Mouse (Mus musculus): ENCODE measurements around the gene Cdk16. TPM values are rescaled to one million over a fixed set of nuclear protein-coding genes. Genes with fewer than 3 reads are reported as not detected.

Cdk16 gene
- 74.2 and 79.8 TPM in 2 replicates for polyA plus RNA-seq (2014; fragmentation: Nextera tagmentation; extraction: Ambion mirVana)

- Histone ChIP-seq H3K4me3 (ENCODE audit: low read depth, low read length) (peak within 1 kb of the TSS; percentile 58), H3K9ac (replicated peaks; ENCODE audit: low read depth, low read length) (peak within 1 kb of the TSS; percentile 78), H3K4me1 (ENCODE audit: control insufficient read depth, insufficient read depth, low read length) (no peaks in the 10 kb centered on the region; the same call in 1 of the 2 replicates), H3K36me3 (ENCODE audit: control insufficient read depth, insufficient read depth, low read length) (peaks cover 3% of the 10 kb centered on the region; the same call in 1 of the 2 replicates), H3K9me3 (ENCODE audit: control insufficient read depth, low read depth, low read length) (no peaks in the 10 kb centered on the region), H3K4me2 (replicated peaks; ENCODE audit: low read depth, low read length) (peak within 1 kb of the TSS; percentile 55), H3K27me3 (ENCODE audit: control insufficient read depth, insufficient read depth, low read length) (no peaks in the 10 kb centered on the region), H3K27ac (ENCODE audit: low read length) (peak within 1 kb of the TSS; percentile 95)
- ATAC-seq (ENCODE audit: insufficient number of reproducible peaks, insufficient read depth, low FRiP score, low read depth) = peak; percentile 94
- WGBS = 18% methylated on average over 16 of the region's 16 CpGs
Measured at GRCm38 (mm10) chrX:20687519-20688067, at the start of gene Cdk16. Gene Cdk16, plus strand, starts transcription at chrX:20687954.

GRCm38 (mm10) chrX:20638141-20638540 lies 49.6 kb upstream of the Cdk16 start:
- no peak for ATAC-seq (ENCODE audit: insufficient number of reproducible peaks, insufficient read depth, low FRiP score, low read depth)
- Histone ChIP-seq H3K4me2 (replicated peaks; ENCODE audit: low read depth, low read length) (no peak overlapping the region), H3K4me3 (ENCODE audit: low read depth, low read length) (no peak overlapping the region), H3K9ac (replicated peaks; ENCODE audit: low read depth, low read length) (no peak overlapping the region), H3K36me3 (ENCODE audit: control insufficient read depth, insufficient read depth, low read length) (peaks cover 19% of the 10 kb centered on the region; the same call in 1 of the 2 replicates), H3K4me1 (ENCODE audit: control insufficient read depth, insufficient read depth, low read length) (no peaks in the 10 kb centered on the region), H3K9me3 (ENCODE audit: control insufficient read depth, low read depth, low read length) (no peaks in the 10 kb centered on the region), H3K27ac (ENCODE audit: low read length) (no peak overlapping the region), H3K27me3 (ENCODE audit: control insufficient read depth, insufficient read depth, low read length) (no peaks in the 10 kb centered on the region)
- WGBS = 96% methylated on average over 2 of the region's 2 CpGs

- Histone ChIP-seq H3K4me2 (replicated peaks; ENCODE audit: low read depth, low read length) (no peak overlapping the region), H3K4me3 (ENCODE audit: low read depth, low read length) (no peak overlapping the region), H3K9ac (replicated peaks; ENCODE audit: low read depth, low read length) (no peak overlapping the region), H3K4me1 (ENCODE audit: control insufficient read depth, insufficient read depth, low read length) (no peaks in the 10 kb centered on the region), H3K27me3 (ENCODE audit: control insufficient read depth, insufficient read depth, low read length) (no peaks in the 10 kb centered on the region), H3K9me3 (ENCODE audit: control insufficient read depth, low read depth, low read length) (no peaks in the 10 kb centered on the region), H3K27ac (ENCODE audit: low read length) (no peak overlapping the region), H3K36me3 (ENCODE audit: control insufficient read depth, insufficient read depth, low read length) (peaks cover 2% of the 10 kb centered on the region; the same call in 1 of the 2 replicates)
- ATAC-seq (ENCODE audit: insufficient number of reproducible peaks, insufficient read depth, low FRiP score, low read depth) = no peak
- 80% methylated on average over 5 of the region's 5 CpGs for WGBS
Measured at GRCm38 (mm10) chrX:20644780-20645179, 43.0 kb upstream of the Cdk16 start.

- Histone ChIP-seq H3K9me3 (ENCODE audit: control insufficient read depth, low read depth, low read length) (no peaks in the 10 kb centered on the region), H3K4me3 (ENCODE audit: low read depth, low read length) (peak overlapping the region; percentile 42), H3K27ac (ENCODE audit: low read length) (no peak overlapping the region), H3K36me3 (ENCODE audit: control insufficient read depth, insufficient read depth, low read length) (no peaks in the 10 kb centered on the region), H3K9ac (replicated peaks; ENCODE audit: low read depth, low read length) (no peak overlapping the region), H3K4me2 (replicated peaks; ENCODE audit: low read depth, low read length) (peak overlapping the region; percentile 56; the same call in 1 of the 2 replicates), H3K27me3 (ENCODE audit: control insufficient read depth, insufficient read depth, low read length) (no peaks in the 10 kb centered on the region), H3K4me1 (ENCODE audit: control insufficient read depth, insufficient read depth, low read length) (no peaks in the 10 kb centered on the region)
- ATAC-seq (ENCODE audit: insufficient number of reproducible peaks, insufficient read depth, low FRiP score, low read depth) = no peak
- WGBS = 28% methylated on average over 5 of the region's 5 CpGs
Measured at GRCm38 (mm10) chrX:20657593-20657992, 30.2 kb upstream of the Cdk16 start.

GRCm38 (mm10) chrX:20658026-20658652 lies 29.6 kb upstream of the Cdk16 start, which contains the start of gene Uba1:
Gene Uba1, plus strand, starts transcription at chrX:20658326.
- WGBS = 18% methylated on average over 27 of the region's 27 CpGs
- Histone ChIP-seq H3K4me1 (ENCODE audit: control insufficient read depth, insufficient read depth, low read length) (no peaks in the 10 kb centered on the region), H3K27me3 (ENCODE audit: control insufficient read depth, insufficient read depth, low read length) (no peaks in the 10 kb centered on the region), H3K4me2 (replicated peaks; ENCODE audit: low read depth, low read length) (peak within 1 kb of the TSS; percentile 56), H3K4me3 (ENCODE audit: low read depth, low read length) (peak within 1 kb of the TSS; percentile 42), H3K9ac (replicated peaks; ENCODE audit: low read depth, low read length) (peak within 1 kb of the TSS; percentile 36), H3K27ac (ENCODE audit: low read length) (peak within 1 kb of the TSS; percentile 30; the same call in 1 of the 2 replicates), H3K36me3 (ENCODE audit: control insufficient read depth, insufficient read depth, low read length) (no peaks in the 10 kb centered on the region), H3K9me3 (ENCODE audit: control insufficient read depth, low read depth, low read length) (no peaks in the 10 kb centered on the region)
- peak; percentile 91 for ATAC-seq (ENCODE audit: insufficient number of reproducible peaks, insufficient read depth, low FRiP score, low read depth)

- Histone ChIP-seq H3K27me3 (ENCODE audit: control insufficient read depth, insufficient read depth, low read length) (no peaks in the 10 kb centered on the region), H3K4me3 (ENCODE audit: low read depth, low read length) (peak overlapping the region; percentile 42), H3K4me1 (ENCODE audit: control insufficient read depth, insufficient read depth, low read length) (no peaks in the 10 kb centered on the region), H3K36me3 (ENCODE audit: control insufficient read depth, insufficient read depth, low read length) (no peaks in the 10 kb centered on the region), H3K9me3 (ENCODE audit: control insufficient read depth, low read depth, low read length) (no peaks in the 10 kb centered on the region), H3K9ac (replicated peaks; ENCODE audit: low read depth, low read length) (peak overlapping the region; percentile 36), H3K4me2 (replicated peaks; ENCODE audit: low read depth, low read length) (peak overlapping the region; percentile 56), H3K27ac (ENCODE audit: low read length) (no peak overlapping the region; the same call in 1 of the 2 replicates)
- WGBS = 20% methylated on average over 24 of the region's 24 CpGs
- ATAC-seq (ENCODE audit: insufficient number of reproducible peaks, insufficient read depth, low FRiP score, low read depth) = no peak
Measured at GRCm38 (mm10) chrX:20658891-20659406, 28.8 kb upstream of the Cdk16 start.

GRCm38 (mm10) chrX:20662317-20662715 lies 25.4 kb upstream of the Cdk16 start:
- Histone ChIP-seq H3K27me3 (ENCODE audit: control insufficient read depth, insufficient read depth, low read length) (no peaks in the 10 kb centered on the region), H3K27ac (ENCODE audit: low read length) (no peak overlapping the region), H3K4me2 (replicated peaks; ENCODE audit: low read depth, low read length) (no peak overlapping the region), H3K4me3 (ENCODE audit: low read depth, low read length) (no peak overlapping the region), H3K4me1 (ENCODE audit: control insufficient read depth, insufficient read depth, low read length) (no peaks in the 10 kb centered on the region), H3K9me3 (ENCODE audit: control insufficient read depth, low read depth, low read length) (no peaks in the 10 kb centered on the region), H3K9ac (replicated peaks; ENCODE audit: low read depth, low read length) (no peak overlapping the region), H3K36me3 (ENCODE audit: control insufficient read depth, insufficient read depth, low read length) (no peaks in the 10 kb centered on the region)
- WGBS = 39% methylated on average over 5 of the region's 5 CpGs
- peak; percentile 1; the same call in 1 of the 2 replicates for ATAC-seq (ENCODE audit: insufficient number of reproducible peaks, insufficient read depth, low FRiP score, low read depth)

- Histone ChIP-seq H3K9ac (replicated peaks; ENCODE audit: low read depth, low read length) (peak overlapping the region; percentile 73), H3K4me1 (ENCODE audit: control insufficient read depth, insufficient read depth, low read length) (no peaks in the 10 kb centered on the region), H3K27ac (ENCODE audit: low read length) (peak overlapping the region; percentile 69; the same call in 1 of the 2 replicates), H3K9me3 (ENCODE audit: control insufficient read depth, low read depth, low read length) (no peaks in the 10 kb centered on the region), H3K4me3 (ENCODE audit: low read depth, low read length) (peak overlapping the region; percentile 59), H3K27me3 (ENCODE audit: control insufficient read depth, insufficient read depth, low read length) (no peaks in the 10 kb centered on the region), H3K4me2 (replicated peaks; ENCODE audit: low read depth, low read length) (peak overlapping the region; percentile 58), H3K36me3 (ENCODE audit: control insufficient read depth, insufficient read depth, low read length) (0 out of 2 replicates have a peak, but pooled peaks cover 3% of the 10 kb centered on the region)
- 15% methylated on average over 27 of the region's 28 CpGs for WGBS
- ATAC-seq (ENCODE audit: insufficient number of reproducible peaks, insufficient read depth, low FRiP score, low read depth) = peak; percentile 89
Measured at GRCm38 (mm10) chrX:20662716-20663443, 24.9 kb upstream of the Cdk16 start.
